Mouse (Mus musculus) CH12.LX (cell line): ENCODE results near the gene Eral1.

Experiments used
- CTCF ChIP-seq, 2 experiments: IDR thresholded peaks in 1 of 2; conservative IDR thresholded peaks in 1 of 2; 2 replicates each; pipeline ENCODE4 v1.5.1; 2011 to 2012; ENCODE audit warnings: low read depth in 2 of 2, low read length in 2 of 2, improper control_type of control experiment in 1 of 2, inconsistent platforms in 1 of 2, mild to moderate bottlenecking in 1 of 2, moderate library complexity in 1 of 2
- EP300 ChIP-seq: IDR thresholded peaks from 2 replicates; pipeline ENCODE4 v1.6.1; 2011; ENCODE audit warnings: low read length, improper control_type of control experiment
- MAFK ChIP-seq: IDR thresholded peaks from 2 replicates; pipeline ENCODE4 v1.6.1; 2011; ENCODE audit warnings: low read length, improper control_type of control experiment; ENCODE audit not compliant: insufficient replicate concordance
- PAX5 ChIP-seq: IDR thresholded peaks from 2 replicates; pipeline ENCODE4 v1.6.1; 2012; ENCODE audit warnings: low read length, inconsistent platforms, mixed read lengths
- POLR2A ChIP-seq: IDR thresholded peaks from 2 replicates; pipeline ENCODE4 v1.6.1; 2011; ENCODE audit warnings: low read depth, mild to moderate bottlenecking, improper control_type of control experiment, low read length

GRCm38 (mm10) chr11:78069646-78070045 is 10.5 kb downstream of the Eral1 start:
- TF ChIP-seq CTCF (conservative IDR thresholded peaks at IDR 0.05 in 1 of 2, IDR thresholded peaks at IDR 0.05 in 1 of 2; ENCODE audit: low read depth in 2 of 2, low read length in 2 of 2) (no peak), POLR2A (no peak), PAX5 (no peak), MAFK (no peak), EP300 (no peak)
